Mouse (Mus musculus): ENCODE measurements around the gene Mfsd4b5. TPM values are rescaled to one million over a fixed set of nuclear protein-coding genes. Genes with fewer than 3 reads are reported as not detected.
A peak's percentile ranks its signal among the peaks of the same experiment; 100 is the strongest.
"Not testable (repeated sequence)": the region's sequence is repeated elsewhere in the genome, so short reads cannot be mapped to it uniquely, and the experiment has no call there.

Gene Mfsd4b5
- total RNA-seq, 2 experiments from 2014 or later, result 0.32 to 0.36 TPM

DNA sequence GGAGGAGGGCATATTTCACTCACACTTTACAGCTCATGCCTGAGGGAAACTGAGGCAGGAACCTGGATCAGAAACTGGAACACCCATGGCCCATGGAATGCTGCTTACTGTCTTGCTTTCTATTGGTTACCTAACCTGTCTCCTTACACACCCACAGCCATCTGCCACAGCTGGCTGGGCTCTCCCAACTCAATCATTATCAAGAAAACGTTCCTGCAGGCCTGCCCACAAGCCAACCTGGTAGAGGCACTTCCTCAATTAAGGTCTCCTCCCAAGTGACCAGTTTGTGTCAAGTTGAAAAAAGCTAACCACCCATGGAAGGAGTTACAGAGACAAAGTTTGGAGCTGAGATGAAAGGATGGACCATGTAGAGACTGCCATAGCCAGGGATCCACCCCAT is 24.5 kb downstream of the Mfsd4b5 start:
- no peak for DNase-seq

DNA sequence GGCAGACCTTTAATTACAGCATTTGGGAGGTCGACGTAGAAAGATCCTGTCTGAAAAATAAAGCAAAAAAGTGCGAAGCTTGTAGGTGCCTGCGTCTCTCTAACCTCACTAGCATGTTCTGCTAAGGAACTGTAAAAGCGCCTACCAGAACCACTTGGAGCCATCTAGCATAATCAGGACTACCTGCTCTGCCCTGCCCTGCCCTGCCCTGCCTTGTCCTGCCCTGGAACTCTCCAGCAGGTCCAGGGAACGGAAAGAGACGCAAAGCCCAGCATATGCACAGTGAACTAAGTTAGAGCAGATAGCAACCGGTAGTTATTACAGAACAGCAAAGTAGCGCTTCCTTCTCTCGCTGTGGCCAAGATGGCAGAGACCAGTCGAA is 26.0 kb downstream of the Mfsd4b5 start:
- no peak for DNase-seq

DNA sequence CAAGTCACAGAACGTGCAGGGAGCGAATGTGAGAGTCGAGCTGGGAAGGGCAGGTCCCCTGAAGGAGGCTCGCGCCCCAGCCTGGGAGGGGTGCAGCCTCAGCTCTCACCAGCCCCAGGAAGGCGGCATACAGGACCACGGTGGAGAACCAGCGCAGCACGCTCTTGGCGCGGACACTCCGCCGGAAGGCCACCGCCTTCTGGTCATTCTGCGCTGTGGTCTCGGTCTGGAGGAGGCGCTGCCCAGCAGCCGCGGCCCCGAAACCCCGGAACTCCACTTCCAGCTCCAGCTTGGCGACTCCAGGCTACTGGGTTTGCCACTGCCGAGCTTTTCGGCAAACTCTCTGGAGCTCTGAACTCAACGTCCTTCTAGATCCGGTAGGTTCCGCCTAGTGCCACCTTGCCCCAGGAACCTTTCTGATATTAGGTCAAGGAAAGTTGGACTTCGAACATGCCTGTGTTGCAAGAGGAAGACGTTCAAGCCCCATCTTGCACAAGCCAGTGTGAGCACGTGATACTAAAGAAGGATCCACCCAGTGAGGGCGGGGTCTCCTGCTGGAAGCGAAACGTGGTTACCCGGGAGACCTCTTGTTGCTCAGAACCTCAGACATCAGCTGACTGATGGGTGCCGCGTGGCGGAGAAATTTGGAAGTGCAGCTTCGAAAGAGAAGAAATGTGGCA is 26.5 kb downstream of the Mfsd4b5 start, which contains the start of gene Mfsd4b3:
Gene Mfsd4b3, minus strand, starts transcription at position 393 of the 680 bp plus-strand sequence.
- DNase-seq, result peak; percentile 94

DNA sequence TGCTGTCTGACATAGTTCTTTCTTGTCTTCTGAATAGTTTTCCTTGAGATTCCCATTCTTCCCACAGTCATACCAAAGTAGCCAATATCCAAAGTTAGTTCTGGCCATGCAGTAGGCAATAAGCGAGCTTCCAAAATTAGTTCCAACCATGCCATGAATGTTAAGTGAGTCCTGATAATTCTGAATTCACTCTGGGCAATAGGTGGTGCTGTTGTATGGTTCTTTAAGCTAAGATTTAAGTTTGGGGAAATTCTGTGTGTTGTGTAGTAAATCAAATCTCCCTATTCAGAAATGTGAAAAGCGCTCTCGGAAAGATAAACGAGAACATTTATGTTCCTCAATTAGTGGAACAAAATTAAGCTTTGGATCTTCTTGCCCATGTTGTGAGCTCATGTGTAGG is 28.2 kb downstream of the Mfsd4b5 start:
- DNase-seq, result no peak

DNA sequence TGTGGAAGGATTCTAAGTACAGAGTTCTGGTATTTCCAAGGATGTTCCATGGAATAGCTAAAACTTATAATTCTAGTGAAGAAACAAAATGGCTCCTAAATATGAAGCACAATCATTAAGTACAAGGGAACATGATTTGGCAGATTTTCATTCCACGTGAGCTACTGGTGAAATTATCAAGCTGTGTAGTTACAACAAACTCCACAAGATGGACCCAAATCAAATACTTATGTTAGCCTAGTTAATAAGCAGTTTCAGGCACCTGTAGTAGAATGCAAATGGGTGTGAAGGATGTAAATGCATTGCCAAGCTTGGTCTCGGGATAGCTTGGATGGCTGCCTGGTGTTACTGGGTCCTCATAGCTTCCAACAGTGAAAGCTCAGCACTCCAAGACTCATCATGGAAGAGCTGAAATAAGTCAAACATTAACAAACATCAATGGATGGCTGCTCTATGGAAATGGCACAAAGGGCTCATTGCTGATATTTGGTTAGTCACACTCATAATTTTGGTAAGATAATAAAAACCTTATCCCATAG is 30.0 kb downstream of the Mfsd4b5 start:
- no peak for DNase-seq

DNA sequence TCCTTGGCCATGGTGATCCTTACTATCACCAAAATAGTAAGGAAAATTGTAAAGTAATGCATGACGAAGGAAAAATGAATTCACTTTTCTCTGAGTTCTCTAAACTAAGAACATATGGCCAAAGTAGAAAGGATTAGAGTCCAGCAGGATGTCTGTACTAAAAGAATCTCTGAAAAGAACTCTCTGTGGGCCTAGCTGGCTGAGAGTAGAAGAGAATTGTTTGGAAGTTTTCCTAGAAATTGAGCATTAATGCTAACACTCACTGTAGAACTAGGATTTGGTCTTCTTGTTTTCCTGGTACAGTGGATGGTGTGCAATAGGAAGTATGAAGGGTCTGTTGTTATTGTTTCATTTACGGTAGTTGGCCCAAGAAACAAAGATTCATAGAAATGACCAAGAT is 31.3 kb downstream of the Mfsd4b5 start:
- no peak for DNase-seq

DNA sequence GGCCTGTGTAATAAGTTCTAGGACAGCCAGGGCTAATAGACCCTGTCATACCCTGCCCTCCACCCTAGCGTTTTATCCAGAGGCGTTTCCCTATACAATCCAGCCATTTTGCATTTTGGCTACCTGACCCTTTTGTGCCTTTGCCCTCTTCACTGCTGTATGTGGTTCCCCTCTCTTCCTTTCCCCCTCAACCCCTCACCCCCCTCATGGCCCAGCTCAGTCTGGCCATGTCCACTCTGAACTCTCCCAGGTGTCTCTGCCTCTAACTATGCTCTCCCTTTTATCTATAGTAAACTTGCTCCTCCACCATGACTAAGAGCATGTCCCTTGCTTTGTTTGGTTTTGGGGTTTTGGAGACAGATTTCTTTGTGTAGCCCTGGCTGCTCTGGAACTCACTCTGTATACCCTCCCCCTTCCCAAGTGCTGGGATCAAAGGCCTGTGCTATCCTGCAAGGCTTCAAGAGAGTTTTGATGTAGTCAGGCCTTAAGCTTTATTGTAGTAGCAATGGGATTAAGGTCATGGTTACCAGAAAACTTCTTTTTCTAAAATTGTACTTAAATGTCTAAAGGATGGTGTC is 37.0 kb downstream of the Mfsd4b5 start:
- no peak for DNase-seq

DNA sequence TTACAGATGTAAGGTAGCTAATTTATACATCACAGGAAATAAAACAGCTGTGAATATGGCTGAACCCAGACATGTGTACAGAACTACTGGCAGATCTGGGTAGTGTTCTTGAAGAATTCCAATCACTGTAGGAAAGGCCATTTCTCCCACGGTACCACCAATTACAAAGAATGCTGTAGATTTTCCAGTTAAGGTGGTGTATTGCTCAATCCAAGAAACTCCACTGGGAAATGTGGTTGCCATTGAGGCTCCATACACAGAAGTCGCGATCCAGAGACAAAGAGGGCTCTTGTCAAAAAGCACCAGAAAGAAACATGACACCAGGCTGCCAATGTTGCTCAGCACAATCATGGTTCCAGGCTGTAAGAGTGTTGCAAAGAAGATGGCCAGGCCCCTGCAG is 39.3 kb downstream of the Mfsd4b5 start:
- DNase-seq, result not testable (repeated sequence)

DNA sequence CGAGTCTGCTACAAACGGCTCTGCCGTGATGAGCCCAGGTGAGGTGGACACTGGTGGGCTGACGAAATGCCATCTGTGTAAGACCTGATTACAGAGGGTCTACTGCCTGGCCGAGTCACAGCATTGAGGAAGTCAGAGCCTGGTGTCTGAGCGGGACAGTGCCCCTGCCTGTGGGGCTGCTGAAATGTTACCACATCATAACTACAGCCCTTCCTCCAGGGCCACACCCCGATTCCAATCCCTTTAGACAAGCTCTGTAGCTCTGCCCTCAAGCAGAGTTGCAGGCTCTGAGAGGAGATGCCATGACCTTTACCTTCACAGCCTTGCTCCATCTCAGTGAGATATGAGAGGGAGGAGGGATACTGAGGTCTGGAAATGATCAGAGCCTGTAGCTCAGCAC is 49.9 kb downstream of the Mfsd4b5 start:
- DNase-seq, result no peak

DNA sequence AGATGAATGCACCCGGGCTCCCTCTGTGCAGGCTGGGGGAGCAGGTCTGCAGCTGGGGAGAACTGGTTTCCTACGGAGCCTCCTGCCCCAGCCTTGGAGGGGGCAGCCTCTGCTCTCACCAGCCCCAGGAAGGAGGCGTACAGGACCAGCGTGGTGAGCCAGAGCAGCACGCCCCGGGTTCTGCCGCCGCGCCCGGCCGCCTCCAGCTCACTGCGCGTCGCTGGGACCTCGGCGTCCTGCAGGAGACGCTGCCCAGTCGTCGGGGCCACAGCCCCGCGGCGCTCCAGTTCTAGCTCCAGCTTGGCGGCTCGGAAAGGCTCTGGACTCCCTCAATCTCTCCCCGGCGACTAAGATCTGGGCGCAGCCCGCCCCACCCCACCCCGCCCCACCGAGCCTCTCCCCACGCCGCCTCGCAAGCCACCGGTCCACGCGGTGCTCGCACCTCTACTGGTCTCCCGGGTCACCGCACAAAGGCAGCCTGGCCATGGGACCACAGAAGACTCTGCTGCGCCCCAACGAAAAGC is 59.8 kb downstream of the Mfsd4b5 start, which contains the start of gene Mfsd4b2:
Gene Mfsd4b2, minus strand, starts transcription at position 308 of the 524 bp plus-strand sequence.
- DNase-seq, result peak; percentile 10

DNA sequence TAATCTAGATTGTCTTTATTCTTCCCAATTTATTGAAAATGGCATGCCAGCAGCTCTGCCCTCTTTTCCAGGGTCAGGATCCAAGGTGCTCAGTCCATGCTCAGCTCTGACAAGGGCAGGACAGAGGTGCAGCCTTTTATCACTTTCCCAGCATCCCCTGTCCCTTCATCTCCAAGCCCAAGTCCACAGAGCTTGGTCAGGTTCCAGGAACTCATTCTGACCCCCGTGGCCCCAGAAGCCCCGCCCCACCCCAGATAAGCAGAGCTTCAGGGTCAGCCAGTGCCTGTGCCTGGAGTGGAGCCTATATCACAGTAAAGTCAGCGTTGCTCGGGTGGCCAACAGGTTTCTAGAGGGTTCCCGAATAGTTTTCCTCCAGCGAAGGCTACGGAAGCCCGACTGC is 61.9 kb downstream of the Mfsd4b5 start:
- not testable (repeated sequence) for DNase-seq

DNA sequence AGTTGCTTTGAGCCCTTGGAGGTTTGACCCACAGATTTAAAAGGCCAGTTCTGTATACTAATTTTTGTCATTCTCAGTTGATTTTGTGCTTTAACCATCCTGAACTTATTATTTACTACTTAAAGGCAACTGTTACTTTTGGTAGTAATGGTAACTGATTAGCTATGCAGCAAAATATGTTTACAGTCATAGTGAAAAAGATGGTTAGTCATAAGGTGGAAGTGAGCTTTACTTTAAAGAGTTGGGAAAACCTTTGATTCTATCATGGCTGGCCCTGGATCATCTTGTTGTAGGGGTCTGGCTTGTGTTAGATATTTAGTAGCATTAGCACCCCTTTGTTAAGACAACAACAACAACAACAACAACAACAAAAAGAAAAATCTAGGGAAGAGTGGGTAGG is 73.8 kb downstream of the Mfsd4b5 start:
- no peak for DNase-seq

DNA sequence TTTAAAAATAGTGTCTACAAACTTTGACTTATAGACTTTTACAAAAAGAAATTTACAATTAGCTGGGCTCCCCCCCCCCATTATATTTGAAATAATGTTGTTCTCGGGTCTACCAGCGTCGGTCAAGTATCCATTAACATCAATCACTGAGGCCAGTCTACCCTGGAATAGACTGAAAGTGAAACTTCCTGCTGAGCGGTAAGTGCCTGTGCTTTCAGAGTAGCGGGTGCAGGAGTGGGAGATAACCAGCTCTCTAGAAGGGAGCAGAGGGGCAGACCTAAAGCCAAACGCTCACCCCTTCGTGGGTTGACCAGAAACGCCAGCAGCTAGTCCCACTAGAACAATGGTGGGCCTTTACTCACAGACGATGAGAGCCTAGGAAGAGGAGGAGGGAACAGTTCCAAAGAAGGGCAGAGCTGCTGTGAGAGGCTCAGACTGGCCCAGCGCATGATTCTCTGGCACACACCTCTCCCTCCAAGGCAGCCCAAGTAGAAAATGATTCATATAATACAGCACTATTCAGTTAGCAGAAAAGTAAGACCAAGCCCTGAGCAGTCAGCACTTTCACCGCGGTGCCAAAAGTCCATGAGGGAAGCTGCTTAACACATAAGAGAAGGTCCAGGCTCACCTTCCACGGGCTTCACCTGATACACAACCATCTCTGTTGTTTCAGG is 77.5 kb downstream of the Mfsd4b5 start:
- no peak for DNase-seq

Other genes starting within 250 kb of the Mfsd4b5 start
- gene Mfsd4b4, start 87.4 kb downstream of the Mfsd4b5 start, total RNA-seq (2021), result 1 to 10 TPM; 2.1 to 2.2 TPM
- gene Mfsd4b2, start 59.7 kb downstream of the Mfsd4b5 start, total RNA-seq (2021), result under 1 TPM; 0.15 to 0.19 TPM
- gene Mfsd4b3, start 26.5 kb downstream of the Mfsd4b5 start, total RNA-seq (2021), result 1 to 10 TPM; 3.7 to 5.4 TPM
- 1 to 10 TPM; 3.0 to 3.2 TPM for gene Mfsd4b1, start 38.6 kb upstream of the Mfsd4b5 start, total RNA-seq (2021)
- gene Slc16a10, start 155.6 kb upstream of the Mfsd4b5 start, total RNA-seq (2021), result 10 to 100 TPM; 24.1 to 39.7 TPM